Mouse (Mus musculus) intestine, embryonic 16.5 days (tissue): ENCODE measurements at regions not wholly inside any gene's neighbourhood (a gene's known extent, or its start where the extent isn't known, plus 50 kb on each side); places are given as distances from the start of the nearest gene placed in this dataset.

ENCODE experiments used
- ATAC-seq: fragments of 200-750 bp; cut with Nextera tagmentation; 2 replicates; pipeline ENCODE4 v1.8.0; 2017; ENCODE audit warnings: moderate TSS enrichment, moderate library complexity
- H3K27ac ChIP-seq: fragments of 300-500 bp; sonication (generic); 2 replicates; pipeline ENCODE4 v1.5.1; 2014; ENCODE audit warnings: mild to moderate bottlenecking, low read length
- H3K27me3 ChIP-seq: fragments of 300-500 bp; sonication (generic); replicated peaks from 2 replicates; pipeline ENCODE4 v1.6.1; 2014; ENCODE audit warnings: low read length, control low read depth, mixed read lengths; ENCODE audit not compliant: control insufficient read depth, insufficient read depth
- H3K36me3 ChIP-seq: fragments of 300-500 bp; sonication (generic); 2 replicates; pipeline ENCODE4 v1.6.1; 2014; ENCODE audit warnings: low read length, control low read depth; ENCODE audit not compliant: control insufficient read depth, insufficient read depth
- H3K4me1 ChIP-seq: fragments of 300-500 bp; sonication (generic); 2 replicates; pipeline ENCODE4 v1.6.1; 2014; ENCODE audit warnings: low read length, control low read depth, mixed read lengths; ENCODE audit not compliant: control insufficient read depth, insufficient read depth
- H3K4me2 ChIP-seq: fragments of 300-500 bp; sonication (generic); 2 replicates; pipeline ENCODE4 v1.6.1; 2014; ENCODE audit warnings: low read depth, low read length, control low read depth
- H3K4me3 ChIP-seq: fragments of 300-500 bp; sonication (generic); 2 replicates; pipeline ENCODE4 v1.5.1; 2014; ENCODE audit warnings: mild to moderate bottlenecking, low read length
- H3K9ac ChIP-seq: fragments of 300-500 bp; sonication (generic); 2 replicates; pipeline ENCODE4 v1.6.1; 2014; ENCODE audit warnings: low read depth, low read length
- H3K9me3 ChIP-seq: fragments of 300-500 bp; sonication (generic); 2 replicates; pipeline ENCODE4 v1.6.1; 2016; ENCODE audit warnings: low read length, control low read depth; ENCODE audit not compliant: control insufficient read depth
- WGBS: fragments of 180-500 bp; shearing (Covaris S2); extraction: QIAGEN DNeasy Blood & Tissue Kit; methylation state at CpG from one replicate; pipeline ENCODE4 v1.1.7; 2014; 5-methylcytosine and 5-hydroxymethylcytosine counted together

GRCm38 (mm10) chr6:117451001-117451400, 282.7 kb downstream of the Cxcl12 start:
- H3K27me3 ChIP-seq: no peaks in the 10 kb centered on the region

DNA sequence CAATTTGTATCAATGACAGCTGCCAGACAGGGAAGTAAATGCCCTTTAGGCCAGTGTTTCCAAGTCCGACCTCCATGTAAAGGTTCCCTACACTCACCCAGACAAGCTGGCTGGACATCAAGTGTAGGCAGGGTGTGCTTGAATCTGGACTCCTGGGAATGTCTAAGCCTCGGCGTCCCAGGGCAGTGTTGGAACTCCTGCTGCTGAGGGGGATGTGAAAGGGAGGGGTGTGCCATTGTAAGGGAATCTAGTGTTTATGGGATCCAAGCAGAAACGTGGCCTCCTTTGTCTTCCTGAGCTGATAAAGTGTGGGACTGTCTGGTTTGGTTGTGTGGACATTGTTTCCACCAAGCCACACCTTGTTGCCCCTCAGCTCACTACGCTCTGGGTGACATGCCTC, 291.9 kb downstream of the Cxcl12 start:
- Histone ChIP-seq H3K36me3 (no peaks in the 10 kb centered on the region), H3K4me2 (no peak overlapping the region), H3K27me3 (no peaks in the 10 kb centered on the region), H3K9me3 (no peaks in the 10 kb centered on the region), H3K4me1 (no peaks in the 10 kb centered on the region), H3K4me3 (no peak overlapping the region), H3K9ac (no peak overlapping the region), H3K27ac (no peak overlapping the region)
- WGBS: 42% methylated on average over 5 of the region's 5 CpGs
- no peak for ATAC-seq

More at GRCm38 (mm10) chr6:117451001-117451400, 282.7 kb downstream of the Cxcl12 start:
- no peak for ATAC-seq
- H3K9me3 ChIP-seq: no peaks in the 10 kb centered on the region
- H3K4me1 ChIP-seq: no peaks in the 10 kb centered on the region
- WGBS: 73% methylated on average over 5 of the region's 5 CpGs
- no peak overlapping the region for H3K9ac ChIP-seq
- no peak overlapping the region for H3K4me3 ChIP-seq
- no peaks in the 10 kb centered on the region for H3K36me3 ChIP-seq
- H3K4me2 ChIP-seq: no peak overlapping the region
- no peak overlapping the region for H3K27ac ChIP-seq

- Histone ChIP-seq H3K4me3 (no peak overlapping the region), H3K9me3 (0 out of 2 replicates have a peak, but pooled peaks cover 3% of the 10 kb centered on the region), H3K4me2 (no peak overlapping the region), H3K27ac (no peak overlapping the region), H3K4me1 (no peaks in the 10 kb centered on the region), H3K36me3 (no peaks in the 10 kb centered on the region), H3K27me3 (no peaks in the 10 kb centered on the region), H3K9ac (no peak overlapping the region)
- no peak for ATAC-seq
- 84% methylated on average over 4 of the region's 4 CpGs for WGBS
Measured at GRCm38 (mm10) chr6:117465165-117465564, 296.8 kb downstream of the Cxcl12 start.

- WGBS: 38% methylated on average over 5 of the region's 5 CpGs
- no peak overlapping the region for H3K4me2 ChIP-seq
- no peak overlapping the region for H3K4me3 ChIP-seq
- H3K27me3 ChIP-seq: no peaks in the 10 kb centered on the region
- H3K4me1 ChIP-seq: no peaks in the 10 kb centered on the region
- no peak overlapping the region for H3K9ac ChIP-seq
- no peak for ATAC-seq
- H3K9me3 ChIP-seq: 0 out of 2 replicates have a peak, but pooled peaks cover 3% of the 10 kb centered on the region
- no peak overlapping the region for H3K27ac ChIP-seq
- no peaks in the 10 kb centered on the region for H3K36me3 ChIP-seq
Measured at GRCm38 (mm10) chr6:117465606-117466174, 297.4 kb downstream of the Cxcl12 start.

DNA sequence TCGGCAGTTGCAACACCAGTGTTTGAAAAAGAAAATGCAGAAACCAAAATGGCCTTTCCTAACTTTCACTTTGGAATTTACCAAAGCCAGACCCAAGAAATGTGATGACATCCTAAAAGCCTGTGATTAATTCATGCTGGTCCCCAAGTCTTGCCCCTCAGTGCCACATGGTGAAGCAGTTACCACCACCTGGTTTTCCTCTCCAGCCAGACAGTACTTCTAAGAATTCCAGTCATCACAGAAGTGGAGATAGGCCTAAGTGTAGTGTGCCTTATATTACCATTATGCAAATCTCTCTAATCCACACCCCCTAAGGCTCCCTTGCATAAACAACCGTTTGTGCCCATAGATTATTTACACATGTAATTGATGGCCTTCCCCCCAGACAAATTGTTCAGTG, 311.0 kb downstream of the Cxcl12 start:
- no peaks in the 10 kb centered on the region for H3K9me3 ChIP-seq
- no peaks in the 10 kb centered on the region for H3K27me3 ChIP-seq
- H3K4me2 ChIP-seq: no peak overlapping the region
- ATAC-seq: no peak
- H3K36me3 ChIP-seq: no peaks in the 10 kb centered on the region
- no peak overlapping the region for H3K9ac ChIP-seq
- no peak overlapping the region for H3K27ac ChIP-seq
- no peak overlapping the region for H3K4me3 ChIP-seq
- H3K4me1 ChIP-seq: no peaks in the 10 kb centered on the region
- WGBS: 40% methylated on average over 2 of the region's 2 CpGs

GRCm38 (mm10) chr6:117480396-117480795, 312.1 kb downstream of the Cxcl12 start:
- Histone ChIP-seq H3K9ac (no peak overlapping the region), H3K4me1 (no peaks in the 10 kb centered on the region), H3K9me3 (no peaks in the 10 kb centered on the region), H3K4me2 (no peak overlapping the region), H3K27me3 (no peaks in the 10 kb centered on the region), H3K4me3 (no peak overlapping the region), H3K27ac (no peak overlapping the region), H3K36me3 (no peaks in the 10 kb centered on the region)
- ATAC-seq: no peak
- WGBS: 75% methylated on average over 2 of the region's 2 CpGs

- Histone ChIP-seq H3K4me1 (no peaks in the 10 kb centered on the region), H3K36me3 (no peaks in the 10 kb centered on the region), H3K27me3 (no peaks in the 10 kb centered on the region), H3K4me2 (no peak overlapping the region), H3K9me3 (no peaks in the 10 kb centered on the region), H3K9ac (no peak overlapping the region), H3K27ac (no peak overlapping the region), H3K4me3 (no peak overlapping the region)
- WGBS: 91% methylated on average over 4 of the region's 4 CpGs
- no peak for ATAC-seq
Measured at GRCm38 (mm10) chr6:117489161-117489560, 320.8 kb downstream of the Cxcl12 start.

- Histone ChIP-seq H3K4me2 (no peak overlapping the region), H3K36me3 (no peaks in the 10 kb centered on the region), H3K9me3 (no peaks in the 10 kb centered on the region), H3K27me3 (no peaks in the 10 kb centered on the region), H3K4me1 (no peaks in the 10 kb centered on the region), H3K4me3 (no peak overlapping the region), H3K27ac (no peak overlapping the region), H3K9ac (no peak overlapping the region)
- ATAC-seq: no peak
- 90% methylated on average over 3 of the region's 3 CpGs for WGBS
Measured at GRCm38 (mm10) chr6:117489761-117490396, 321.5 kb downstream of the Cxcl12 start.

GRCm38 (mm10) chr6:117494971-117495370, 326.6 kb downstream of the Cxcl12 start:
- Histone ChIP-seq H3K9ac (no peak overlapping the region), H3K4me3 (no peak overlapping the region), H3K36me3 (no peaks in the 10 kb centered on the region), H3K4me2 (no peak overlapping the region), H3K27ac (no peak overlapping the region), H3K27me3 (no peaks in the 10 kb centered on the region), H3K9me3 (no peaks in the 10 kb centered on the region), H3K4me1 (no peaks in the 10 kb centered on the region)
- 74% methylated on average over 1 of the region's 1 CpGs for WGBS
- ATAC-seq: no peak

DNA sequence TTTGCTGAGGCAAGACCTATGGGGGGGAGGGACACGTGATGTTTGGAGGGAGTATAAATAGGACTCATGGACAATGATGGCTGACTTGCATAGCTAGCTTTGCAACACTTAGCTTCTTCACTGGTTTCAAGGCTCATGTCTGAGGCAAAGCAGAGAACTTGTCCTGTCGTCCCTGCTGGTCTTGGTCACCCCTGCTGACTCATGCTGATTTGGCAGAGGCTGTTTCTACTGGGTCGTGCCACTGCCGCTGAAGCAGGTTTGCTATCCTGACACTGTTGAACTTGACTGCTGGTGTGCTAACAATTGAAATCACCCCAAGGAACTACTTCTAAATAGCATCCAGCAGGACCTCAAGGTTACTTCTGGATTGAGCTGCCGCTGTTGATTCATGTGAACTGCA, 329.0 kb downstream of the Cxcl12 start:
- no peak for ATAC-seq
- Histone ChIP-seq H3K27ac (no peak overlapping the region), H3K4me2 (no peak overlapping the region), H3K4me1 (no peaks in the 10 kb centered on the region), H3K4me3 (no peak overlapping the region), H3K36me3 (no peaks in the 10 kb centered on the region), H3K9ac (no peak overlapping the region), H3K27me3 (no peaks in the 10 kb centered on the region), H3K9me3 (no peaks in the 10 kb centered on the region)
- 75% methylated on average over 5 of the region's 5 CpGs for WGBS
